Mouse (Mus musculus) stomach, postnatal 0 days (tissue): Measurements from ENCODE around the gene Cox17.

ENCODE experiments used
- CTCF ChIP-seq: IDR thresholded peaks from 2 replicates; pipeline ENCODE4 v1.5.1; 2016; ENCODE audit warnings: antibody characterized with exemption, low read depth, mild to moderate bottlenecking, moderate library complexity
- EP300 ChIP-seq: optimal IDR thresholded peaks from 2 replicates; pipeline ENCODE3; 2016; ENCODE audit warnings: antibody characterized with exemption

GRCm38 (mm10) chr16:38363256-38363595 lies 16.4 kb downstream of the Cox17 start:
- TF ChIP-seq CTCF: no peak
- no peak for TF ChIP-seq EP300
